Mouse (Mus musculus) retina, adult 2 months (tissue): ENCODE data around the gene Myl3.

ENCODE experiments used
- DNase-seq: peaks from one replicate; pipeline ENCODE4 v3.0.0-alpha.2; 2012; ENCODE audit warnings: low read depth, low spot score

Myl3 gene

GRCm38 (mm10) chr9:110760886-110761285 is 19.2 kb downstream of the Myl3 start:
- no peak for DNase-seq

GRCm38 (mm10) chr9:110762763-110763162 is 21.1 kb downstream of the Myl3 start:
- DNase-seq: no peak

DNA sequence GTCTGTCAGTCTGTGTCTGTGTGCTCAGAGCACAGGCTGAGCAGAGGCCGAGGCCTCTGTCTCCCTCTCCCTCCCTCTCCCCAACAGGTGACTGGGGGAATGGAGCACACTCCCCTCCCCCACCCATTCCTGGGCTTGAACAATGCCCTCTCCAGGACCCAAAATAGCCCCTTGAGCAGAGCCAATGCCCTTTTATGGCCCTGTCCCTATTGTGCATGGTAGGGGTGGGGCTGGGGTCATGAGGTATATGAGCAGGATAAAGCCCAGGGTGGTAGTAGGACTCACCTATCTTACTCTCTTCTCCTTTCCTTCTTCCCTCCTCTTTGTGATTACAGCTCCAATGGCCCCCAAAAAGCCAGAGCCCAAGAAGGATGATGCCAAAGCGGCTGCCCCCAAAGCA is 21.7 kb downstream of the Myl3 start:
- DNase-seq: no peak

DNA sequence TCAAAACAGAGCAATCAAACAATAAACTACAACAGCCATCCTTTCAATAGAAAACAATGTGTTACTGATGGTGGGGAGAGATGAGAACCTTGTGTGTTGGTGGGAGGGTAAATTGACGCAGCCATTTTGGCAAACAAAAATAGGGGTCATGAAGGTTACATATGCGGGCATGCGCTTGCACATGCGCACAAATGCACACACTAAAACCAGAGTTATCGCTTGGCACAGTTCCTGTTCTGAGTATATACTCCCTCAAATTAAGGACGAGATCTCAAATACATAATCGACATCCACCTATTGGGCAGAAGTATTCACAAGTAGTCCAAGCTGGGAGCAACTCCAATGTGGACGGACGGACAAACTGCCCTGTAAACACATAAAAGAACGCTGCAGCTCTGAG is 30.7 kb downstream of the Myl3 start:
- no peak for DNase-seq

GRCm38 (mm10) chr9:110774403-110775268 is 33.0 kb downstream of the Myl3 start:
- no peak for DNase-seq

- DNase-seq: no peak
Measured at GRCm38 (mm10) chr9:110775269-110776022, 33.8 kb downstream of the Myl3 start.

DNA sequence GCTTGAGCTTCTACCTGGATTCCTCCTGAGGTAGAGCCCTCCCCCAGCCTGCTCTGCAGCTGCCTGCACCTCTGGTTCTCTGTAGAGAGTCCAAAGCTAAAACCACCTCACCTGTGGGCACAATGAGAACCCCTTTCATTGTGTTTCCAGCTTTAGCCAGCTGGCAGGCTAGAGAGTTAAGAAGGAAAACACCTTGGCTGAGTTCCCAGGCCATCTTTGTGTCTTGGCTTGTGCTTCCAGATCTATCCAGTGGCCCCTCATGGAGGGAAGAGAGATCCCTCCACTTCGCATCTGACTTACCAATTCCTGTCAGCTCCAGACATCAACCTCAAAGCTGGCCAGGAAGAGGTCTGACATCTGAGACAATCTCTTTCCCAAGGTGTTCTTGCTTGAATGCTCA is 36.4 kb downstream of the Myl3 start:
- DNase-seq: no peak

DNA sequence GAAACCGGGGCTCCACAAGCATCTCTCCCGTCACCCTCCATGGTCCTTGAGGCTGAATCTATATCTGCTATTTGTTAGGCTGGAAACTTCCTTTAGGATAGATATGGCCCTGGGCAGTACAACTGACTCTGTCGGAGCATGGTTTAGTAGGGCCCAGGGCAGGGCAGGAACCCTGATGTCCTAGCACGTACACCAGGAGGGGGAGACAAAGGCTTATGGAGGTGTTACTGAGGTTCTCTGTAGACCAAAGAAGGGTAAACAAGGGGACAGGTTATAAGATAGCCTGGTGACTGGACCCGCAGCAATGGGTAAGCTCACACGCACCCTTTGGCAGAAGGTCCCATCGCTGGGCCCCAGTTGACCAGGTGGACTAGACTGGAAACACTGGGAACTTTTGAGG is 36.9 kb downstream of the Myl3 start:
- no peak for DNase-seq

- DNase-seq: no peak
Measured at GRCm38 (mm10) chr9:110779242-110779913, 37.7 kb downstream of the Myl3 start.

GRCm38 (mm10) chr9:110781256-110781721 is 39.6 kb downstream of the Myl3 start:
- peak; percentile 76 for DNase-seq

DNA sequence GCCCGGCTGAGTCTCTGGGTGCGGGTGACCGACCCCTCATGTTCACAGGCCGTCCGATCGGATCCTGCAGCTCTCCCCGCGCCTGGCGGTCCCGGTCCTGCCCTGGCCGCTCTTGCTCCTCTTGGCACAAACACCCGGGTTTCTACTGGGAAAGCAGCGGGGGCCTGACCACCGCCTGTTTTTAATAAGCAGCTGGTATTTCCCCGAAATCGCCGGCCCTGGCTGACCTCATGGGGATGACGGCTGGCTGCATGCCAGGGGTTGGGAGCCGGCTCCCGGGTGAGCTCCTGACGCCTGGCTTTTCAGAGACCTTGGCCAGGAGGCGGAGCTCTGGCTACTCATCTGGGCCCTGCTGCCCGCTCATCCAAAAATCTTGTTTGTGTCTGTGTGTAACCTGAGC is 40.1 kb downstream of the Myl3 start:
- DNase-seq: peak; percentile 26

- no peak for DNase-seq
Measured at GRCm38 (mm10) chr9:110783611-110784010, 42.0 kb downstream of the Myl3 start.

GRCm38 (mm10) chr9:110788169-110788568 is 46.5 kb downstream of the Myl3 start:
- no peak for DNase-seq

DNA sequence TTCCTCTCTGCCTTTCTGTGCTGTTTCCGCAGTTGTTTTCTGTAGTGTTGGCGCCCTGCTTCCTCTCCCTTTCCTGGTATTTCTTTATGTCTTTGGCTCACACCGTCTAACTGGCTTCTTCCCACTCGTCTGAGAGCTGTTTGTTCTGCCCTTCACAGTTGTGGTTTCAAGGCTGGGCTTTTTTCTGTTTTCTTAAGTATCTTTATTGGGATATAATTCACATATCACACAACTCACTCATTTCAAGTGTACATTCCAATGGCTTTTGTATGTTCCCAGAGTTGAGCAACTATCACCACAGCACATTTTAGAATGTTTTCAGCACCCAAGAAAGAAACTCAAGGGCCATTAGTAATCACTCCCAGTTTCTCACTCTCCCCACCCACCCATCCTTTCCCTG is 48.8 kb downstream of the Myl3 start:
- no peak for DNase-seq

DNA sequence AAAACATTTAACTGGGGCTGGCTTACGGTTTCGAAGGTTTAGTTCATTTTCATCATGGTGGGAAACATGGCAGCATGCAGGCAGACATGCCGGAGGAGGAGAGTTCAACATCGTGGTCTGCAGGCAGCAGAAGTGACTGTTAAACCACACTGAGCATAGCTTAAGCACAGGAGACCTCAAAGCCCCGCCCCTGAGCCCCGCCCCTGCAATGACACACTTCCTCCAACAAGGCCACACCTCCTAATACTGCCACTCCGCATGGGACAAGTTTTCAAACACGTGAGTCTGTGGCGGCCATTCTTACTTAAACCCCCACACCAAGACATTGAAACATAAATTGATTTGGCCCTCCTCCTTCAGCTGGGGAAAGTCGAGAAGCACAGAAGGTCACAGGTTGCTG is 55.4 kb downstream of the Myl3 start:
- no peak for DNase-seq

DNA sequence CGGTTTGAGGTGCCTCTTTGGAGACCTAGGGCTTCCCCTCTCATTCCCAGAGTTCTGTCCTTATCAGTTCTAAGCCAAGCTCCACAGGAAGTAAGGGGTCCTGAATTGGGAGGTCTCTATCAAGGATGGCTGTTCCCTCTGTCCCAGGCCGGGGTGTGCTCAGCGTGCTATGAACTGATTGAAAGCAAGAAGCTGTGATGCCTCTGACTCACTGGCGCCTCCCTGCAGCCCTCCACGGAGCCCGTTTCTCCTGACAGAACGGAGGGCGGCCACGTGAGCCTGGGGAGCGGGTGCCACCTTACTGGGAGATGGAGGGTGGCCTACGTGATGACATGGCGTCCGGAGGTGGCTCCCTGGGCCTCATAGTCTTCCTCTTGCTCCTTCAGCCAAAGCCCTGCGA is 56.2 kb downstream of the Myl3 start, which contains the start of gene Prss42:
Prss42 (plus strand) TSS at position 301 of the 400 bp plus-strand sequence.
- no peak for DNase-seq

- DNase-seq: no peak
Measured at GRCm38 (mm10) chr9:110800834-110801479, 59.3 kb downstream of the Myl3 start.

DNA sequence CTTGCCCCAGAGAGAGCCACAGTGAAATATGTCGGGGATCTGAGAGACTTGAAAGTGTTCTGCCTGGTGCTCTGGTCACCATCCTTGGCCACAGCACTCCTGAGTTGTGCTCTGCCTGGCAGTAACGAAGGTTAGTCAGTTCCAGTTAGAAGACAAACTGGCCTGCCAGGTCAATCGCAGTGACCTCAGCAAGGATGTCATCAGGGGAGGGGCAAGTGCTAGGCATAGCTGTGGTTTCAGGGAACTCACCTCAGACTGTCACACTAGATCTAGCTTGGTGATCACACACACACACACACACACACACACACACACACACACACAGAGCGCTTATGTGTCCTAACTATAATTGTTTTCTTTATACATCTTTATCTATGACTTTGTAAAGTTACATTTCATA is 61.6 kb downstream of the Myl3 start:
- DNase-seq: no peak

DNA sequence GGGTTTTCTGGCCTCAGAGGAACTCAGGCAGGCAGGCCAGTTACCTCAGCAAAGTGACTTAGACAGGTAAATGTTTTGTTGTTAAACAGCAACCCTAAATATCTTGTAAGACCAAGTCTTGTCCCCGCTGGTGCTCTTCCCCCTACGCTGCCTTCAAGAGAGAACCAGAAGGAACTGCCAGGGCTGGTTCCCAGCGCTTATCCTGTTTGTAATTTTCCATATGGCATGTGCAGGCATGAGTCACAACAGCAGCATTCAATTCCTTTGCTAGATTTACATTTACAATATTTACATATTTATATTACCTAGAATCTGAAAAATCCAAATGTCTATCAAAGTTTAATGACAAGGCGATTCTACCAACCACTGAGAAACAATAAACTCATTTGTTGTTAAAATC is 68.4 kb downstream of the Myl3 start:
- no peak for DNase-seq

- DNase-seq: no peak
Measured at GRCm38 (mm10) chr9:110813789-110814188, 72.1 kb downstream of the Myl3 start, which contains the start of gene Prss44. Gene Prss44 (plus strand): TSS chr9:110813994.
